Mouse (Mus musculus) limb, embryonic 14.5 days (tissue): ENCODE measurements around the gene Wdr95. TPM values are rescaled to one million over a fixed set of nuclear protein-coding genes. Genes with fewer than 3 reads are reported as not detected.

Experiments
- ATAC-seq: fragments of 200-750 bp; cut with Nextera tagmentation; 2 replicates; pipeline ENCODE4 v1.8.0; 2017; ENCODE audit warnings: low read depth, moderate number of reproducible peaks, moderate TSS enrichment; ENCODE audit not compliant: low FRiP score
- DNase-seq: peaks from one replicate; pipeline ENCODE4 v3.0.0-alpha.2; 2015; ENCODE audit warnings: low spot score
- H3K27ac ChIP-seq: fragments of 300-500 bp; sonication (generic); replicated peaks from 2 replicates; pipeline ENCODE4 v1.5.1; 2014; ENCODE audit warnings: low read depth, mild to moderate bottlenecking, low read length, moderate library complexity, mixed read lengths
- H3K27me3 ChIP-seq: fragments of 300-500 bp; sonication (generic); 2 replicates; pipeline ENCODE4 v1.6.1; 2014; ENCODE audit warnings: low read length, mixed read lengths; ENCODE audit not compliant: control insufficient read depth, insufficient read depth
- H3K36me3 ChIP-seq: fragments of 300-500 bp; sonication (generic); 2 replicates; pipeline ENCODE4 v1.6.1; 2014; ENCODE audit warnings: mild to moderate bottlenecking, low read length, moderate library complexity, mixed read lengths; ENCODE audit not compliant: control insufficient read depth, insufficient read depth
- H3K4me1 ChIP-seq: fragments of 300-500 bp; sonication (generic); 2 replicates; pipeline ENCODE4 v1.6.1; 2014; ENCODE audit warnings: antibody characterized with exemption, low read length, mixed read lengths; ENCODE audit not compliant: control insufficient read depth, insufficient read depth
- H3K4me2 ChIP-seq: fragments of 300-500 bp; sonication (generic); replicated peaks from 2 replicates; pipeline ENCODE4 v1.6.1; 2014; ENCODE audit warnings: low read depth, mild to moderate bottlenecking, low read length, moderate library complexity; ENCODE audit not compliant: severe bottlenecking
- H3K4me3 ChIP-seq: fragments of 300-500 bp; sonication (generic); replicated peaks from 2 replicates; pipeline ENCODE4 v1.5.1; 2014; ENCODE audit warnings: low read length
- H3K9ac ChIP-seq: fragments of 300-500 bp; sonication (generic); 2 replicates; pipeline ENCODE4 v1.6.1; 2014; ENCODE audit warnings: mild to moderate bottlenecking, low read depth, low read length, moderate library complexity; ENCODE audit not compliant: severe bottlenecking
- H3K9me3 ChIP-seq: fragments of 300-500 bp; sonication (generic); 2 replicates; pipeline ENCODE4 v1.6.1; 2016; ENCODE audit warnings: low read length; ENCODE audit not compliant: control insufficient read depth
- POLR2A ChIP-seq: fragments of 200-500 bp; IDR thresholded peaks from 2 replicates; pipeline ENCODE4 v1.8.0; 2012; ENCODE audit warnings: inconsistent platforms, mild to moderate bottlenecking, moderate library complexity, borderline replicate concordance; ENCODE audit not compliant: insufficient read depth, insufficient read length; ENCODE audit errors: extremely low read depth
- whole genome bisulfite sequencing: fragments of 180-500 bp; shearing (Covaris S2); extraction: QIAGEN DNeasy Blood & Tissue Kit; methylation state at CpG from one replicate; pipeline ENCODE4 v1.1.7; 2014; 5-methylcytosine and 5-hydroxymethylcytosine counted together
- polyA plus RNA-seq, 2 experiments: library from polyadenylated mRNA; depleted of rRNA in 1 of 2; stranded (reverse) in 1 of 2; unstranded in 1 of 2; fragments of >200 nt; fragmentation: Nextera tagmentation in 1 of 2; extraction: Ambion mirVana in 1 of 2; gene quantifications; 2 replicates each; pipeline versions ENCODE4 v1.2.1 to v1.2.3; 2012 to 2014

The Wdr95 gene
- polyA plus RNA-seq, 2 experiments: 0.07 to 0.18 TPM

- no peak for TF ChIP-seq POLR2A
- no peak for ATAC-seq
- peaks cover 4% of the 10 kb centered on the region for H3K4me1 ChIP-seq
Observed at GRCm38 (mm10) chr5:149560903-149561588, 32.6 kb downstream of the Wdr95 start.

GRCm38 (mm10) chr5:149566026-149566425 lies 37.5 kb downstream of the Wdr95 start:
- no peak overlapping the region for H3K4me2 ChIP-seq
- no peaks in the 10 kb centered on the region for H3K36me3 ChIP-seq
- no peaks in the 10 kb centered on the region for H3K9me3 ChIP-seq
- no peak for TF ChIP-seq POLR2A
- H3K9ac ChIP-seq: no peak overlapping the region
- DNase-seq: no peak
- H3K27ac ChIP-seq: no peak overlapping the region
- H3K4me3 ChIP-seq: no peak overlapping the region
- no peaks in the 10 kb centered on the region for H3K27me3 ChIP-seq
- 34% methylated on average over 11 of the region's 11 CpGs for WGBS
- ATAC-seq: peak; percentile 37; the same call in 1 of the 2 replicates
- H3K4me1 ChIP-seq: peaks cover 16% of the 10 kb centered on the region

More at GRCm38 (mm10) chr5:149560903-149561588, 32.6 kb downstream of the Wdr95 start:
- Histone ChIP-seq H3K9ac (no peak overlapping the region), H3K27me3 (no peaks in the 10 kb centered on the region), H3K36me3 (no peaks in the 10 kb centered on the region), H3K9me3 (no peaks in the 10 kb centered on the region), H3K4me2 (no peak overlapping the region), H3K27ac (no peak overlapping the region), H3K4me3 (no peak overlapping the region)
- DNase-seq: no peak
- 59% methylated on average over 11 of the region's 11 CpGs for WGBS

- Histone ChIP-seq H3K9me3 (no peaks in the 10 kb centered on the region), H3K4me3 (no peak overlapping the region), H3K36me3 (no peaks in the 10 kb centered on the region), H3K27ac (no peak overlapping the region), H3K4me2 (no peak overlapping the region), H3K4me1 (peaks cover 16% of the 10 kb centered on the region), H3K9ac (no peak overlapping the region), H3K27me3 (no peaks in the 10 kb centered on the region)
- ATAC-seq (no peak), DNase-seq (peak; percentile 51)
- 74% methylated on average over 5 of the region's 5 CpGs for WGBS
- no peak for TF ChIP-seq POLR2A
Observed at GRCm38 (mm10) chr5:149566957-149567356, 38.5 kb downstream of the Wdr95 start.

- no peak overlapping the region for H3K4me2 ChIP-seq
- peak; percentile 15 for DNase-seq
Observed at GRCm38 (mm10) chr5:149568993-149569392, 40.5 kb downstream of the Wdr95 start.

GRCm38 (mm10) chr5:149576977-149577376 lies 48.5 kb downstream of the Wdr95 start:
- no peaks in the 10 kb centered on the region for H3K27me3 ChIP-seq
- no peak overlapping the region for H3K9ac ChIP-seq
- no peak for ATAC-seq
- H3K4me3 ChIP-seq: no peak overlapping the region
- no peaks in the 10 kb centered on the region for H3K36me3 ChIP-seq
- 59% methylated on average over 10 of the region's 10 CpGs for WGBS
- H3K4me1 ChIP-seq: 0 out of 2 replicates have a peak, but pooled peaks cover 8% of the 10 kb centered on the region
- TF ChIP-seq POLR2A: no peak
- no peak overlapping the region for H3K4me2 ChIP-seq
- no peak for DNase-seq
- H3K27ac ChIP-seq: no peak overlapping the region
- H3K9me3 ChIP-seq: no peaks in the 10 kb centered on the region

More at GRCm38 (mm10) chr5:149568993-149569392, 40.5 kb downstream of the Wdr95 start:
- Histone ChIP-seq H3K36me3 (no peaks in the 10 kb centered on the region), H3K9ac (no peak overlapping the region), H3K4me3 (no peak overlapping the region), H3K4me1 (peaks cover 16% of the 10 kb centered on the region), H3K27ac (no peak overlapping the region), H3K9me3 (no peaks in the 10 kb centered on the region), H3K27me3 (no peaks in the 10 kb centered on the region)
- TF ChIP-seq POLR2A: no peak
- ATAC-seq: no peak
- 67% methylated on average over 13 of the region's 13 CpGs for WGBS
